Mouse (Mus musculus) bone marrow, adult 2 months (tissue): Measurements from ENCODE around the gene C2cd2l.

Source experiments
- CTCF ChIP-seq: fragments of 200-500 bp; IDR thresholded peaks from 2 replicates; pipeline ENCODE4 v1.5.1; 2011; ENCODE audit warnings: low read length, control low read depth; ENCODE audit not compliant: control insufficient read depth, insufficient read depth
- POLR2A ChIP-seq: fragments of 200-500 bp; IDR thresholded peaks from 2 replicates; pipeline ENCODE4 v1.6.1; 2011; ENCODE audit warnings: low read depth, mild to moderate bottlenecking, control low read depth, low read length, borderline replicate concordance; ENCODE audit not compliant: control insufficient read depth

DNA sequence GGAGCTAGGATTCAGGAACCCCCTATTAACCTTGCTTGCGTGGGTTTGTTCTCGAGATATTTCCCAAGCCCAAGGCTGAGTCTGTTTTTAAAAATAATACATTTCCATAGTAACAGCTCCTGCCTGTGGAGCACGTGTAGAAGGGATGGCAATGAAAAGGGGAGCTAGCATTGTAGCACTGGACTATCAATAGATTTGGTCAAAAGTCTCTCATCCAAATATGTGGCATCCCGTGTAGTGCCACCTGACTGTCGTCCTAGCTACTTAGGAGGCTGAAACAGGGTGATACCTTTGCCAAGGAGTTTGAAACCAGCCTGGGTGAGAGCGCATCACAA is 681 bp upstream of the C2cd2l start:
- TF ChIP-seq CTCF (no peak), POLR2A (no peak)
